Mouse (Mus musculus) G1E (cell line): ENCODE measurements around the gene Pias4. TPM values are rescaled to one million over a fixed set of nuclear protein-coding genes. Genes with fewer than 3 reads are reported as not detected.

Experiments
- ATAC-seq: 2 replicates; pipeline ENCODE4 v1.8.0; 2016; ENCODE audit warnings: mild to moderate bottlenecking; ENCODE audit not compliant: insufficient number of reproducible peaks, poor library complexity, low FRiP score, severe bottlenecking; ENCODE audit errors: extremely low read depth
- DNase-seq: peaks from one replicate; pipeline ENCODE4 v3.0.0; 2012; ENCODE audit warnings: low spot score
- H3K27me3 ChIP-seq: 2 replicates; pipeline ENCODE4 v1.6.1; 2012; ENCODE audit warnings: mild to moderate bottlenecking, low read length, inconsistent platforms; ENCODE audit not compliant: insufficient read depth
- H3K36me3 ChIP-seq: replicated peaks from 2 replicates; pipeline ENCODE3; 2012; ENCODE audit warnings: mild to moderate bottlenecking, inconsistent platforms
- H3K4me1 ChIP-seq: 2 replicates; pipeline ENCODE4 v1.6.1; 2012; ENCODE audit warnings: low read depth, low read length, inconsistent platforms, mixed read lengths; ENCODE audit not compliant: insufficient read depth
- H3K4me3 ChIP-seq: 2 replicates; pipeline ENCODE4 v1.5.1; 2012; ENCODE audit warnings: low read depth, mild to moderate bottlenecking, inconsistent platforms, low read length, moderate library complexity, mixed read lengths
- H3K9me3 ChIP-seq: replicated peaks from 2 replicates; pipeline ENCODE4 v1.6.1; 2012; ENCODE audit warnings: inconsistent platforms
- CTCF ChIP-seq: IDR thresholded peaks from 2 replicates; pipeline ENCODE4 v1.5.1; 2012; ENCODE audit warnings: low read depth, low read length, inconsistent platforms, mixed read lengths
- GATA1 ChIP-seq: IDR thresholded peaks from 2 replicates; pipeline ENCODE4 v1.6.1; 2012; ENCODE audit warnings: borderline replicate concordance, low read length, inconsistent platforms, mixed read lengths
- GATA2 ChIP-seq: IDR thresholded peaks from 2 replicates; pipeline ENCODE4 v1.6.1; 2012; ENCODE audit warnings: low read depth, low read length, inconsistent platforms, borderline replicate concordance
- POLR2AphosphoS5 ChIP-seq: IDR thresholded peaks from 2 replicates; pipeline ENCODE4 v1.6.1; 2012; ENCODE audit warnings: low read depth, low read length, inconsistent platforms; ENCODE audit not compliant: insufficient replicate concordance
- TAL1 ChIP-seq: conservative IDR thresholded peaks from 2 replicates; pipeline ENCODE4 v1.6.1; 2012; ENCODE audit warnings: low read depth, low read length, inconsistent platforms, mixed read lengths
- polyA plus RNA-seq: library from polyadenylated mRNA; stranded (reverse); fragments of >175 nt; gene quantifications from 2 replicates; pipeline ENCODE4 v1.2.3, GENCODE M21; 2012
- total RNA-seq, 2 experiments: library from RNA; stranded (forward) in 1 of 2; stranded (reverse) in 1 of 2; fragments of 200-1000 nt in 1 of 2; fragments of >200 nt in 1 of 2; fragmentation: Nextera tagmentation in 1 of 2; gene quantifications; 2 replicates each; pipeline ENCODE4 v1.2.3; 2014 to 2017

Gene Pias4
- total and polyA plus RNA-seq, 3 experiments, result 21.2 to 62.7 (median 28.6) TPM

DNA sequence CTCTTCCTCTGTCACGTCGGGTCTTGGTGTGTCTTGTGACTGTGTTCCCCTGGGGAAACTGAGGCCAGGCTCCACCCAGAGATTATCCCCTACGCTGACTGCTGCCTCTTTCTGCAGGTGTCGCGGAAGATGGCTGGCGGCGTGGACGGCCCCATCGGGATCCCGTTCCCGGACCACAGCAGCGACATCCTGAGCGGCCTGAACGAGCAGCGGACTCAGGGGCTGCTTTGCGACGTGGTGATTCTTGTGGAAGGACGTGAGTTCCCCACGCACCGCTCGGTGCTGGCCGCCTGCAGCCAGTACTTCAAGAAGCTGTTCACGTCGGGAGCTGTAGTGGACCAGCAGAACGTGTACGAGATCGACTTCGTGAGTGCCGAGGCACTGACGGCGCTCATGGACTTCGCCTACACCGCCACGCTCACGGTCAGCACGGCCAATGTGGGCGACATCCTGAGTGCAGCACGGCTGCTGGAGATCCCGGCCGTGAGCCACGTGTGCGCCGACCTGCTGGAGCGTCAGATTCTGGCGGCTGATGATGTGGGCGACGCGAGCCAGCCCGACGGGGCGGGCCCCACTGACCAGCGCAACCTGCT is 23.8 kb downstream of the Pias4 start:
- peaks cover 93% of the 10 kb centered on the region for H3K4me1 ChIP-seq

DNA sequence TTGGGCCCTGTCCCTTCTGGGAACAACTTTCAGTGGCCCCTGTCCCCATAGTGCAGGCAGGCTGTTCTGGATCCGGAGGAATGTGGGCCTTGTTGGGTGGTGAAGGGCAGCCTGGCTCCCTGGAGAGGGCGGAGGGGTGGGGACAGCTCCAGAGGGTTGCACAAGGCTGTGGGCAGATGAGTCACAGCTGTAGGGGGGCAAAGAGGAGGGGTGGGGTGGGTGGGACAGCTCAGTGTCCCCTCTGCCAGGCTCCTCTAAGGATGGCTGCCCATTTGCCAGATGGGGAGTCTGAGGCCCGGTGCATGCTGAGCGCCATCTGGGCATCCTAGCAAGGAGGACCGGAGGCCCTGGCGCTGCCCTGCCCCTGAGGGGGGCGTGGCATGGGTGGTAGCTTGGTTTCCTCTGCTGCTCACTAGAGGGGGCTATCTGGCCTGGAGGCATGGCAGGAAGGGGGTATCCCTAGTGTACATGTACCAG is 24.5 kb downstream of the Pias4 start:
- Histone ChIP-seq H3K4me1 (peaks cover 94% of the 10 kb centered on the region), H3K9me3 (peaks cover 23% of the 10 kb centered on the region), H3K4me3 (peak overlapping the region; percentile 27; the same call in 1 of the 2 replicates), H3K27me3 (no peaks in the 10 kb centered on the region), H3K36me3 (peaks cover 98% of the 10 kb centered on the region)
- no peak for ATAC-seq
- no peak for DNase-seq
- TF ChIP-seq POLR2AphosphoS5 (no peak), GATA2 (no peak), TAL1 (no peak), GATA1 (no peak), CTCF (no peak)

More for the DNA sequence above, 23.8 kb downstream of the Pias4 start:
- TF ChIP-seq GATA1 (no peak), CTCF (no peak), POLR2AphosphoS5 (no peak)
- Histone ChIP-seq H3K27me3 (no peaks in the 10 kb centered on the region), H3K4me3 (peak overlapping the region; percentile 47; the same call in 1 of the 2 replicates), H3K36me3 (peaks cover 100% of the 10 kb centered on the region), H3K9me3 (peaks cover 23% of the 10 kb centered on the region)
- DNase-seq (no peak), ATAC-seq (no peak)

DNA sequence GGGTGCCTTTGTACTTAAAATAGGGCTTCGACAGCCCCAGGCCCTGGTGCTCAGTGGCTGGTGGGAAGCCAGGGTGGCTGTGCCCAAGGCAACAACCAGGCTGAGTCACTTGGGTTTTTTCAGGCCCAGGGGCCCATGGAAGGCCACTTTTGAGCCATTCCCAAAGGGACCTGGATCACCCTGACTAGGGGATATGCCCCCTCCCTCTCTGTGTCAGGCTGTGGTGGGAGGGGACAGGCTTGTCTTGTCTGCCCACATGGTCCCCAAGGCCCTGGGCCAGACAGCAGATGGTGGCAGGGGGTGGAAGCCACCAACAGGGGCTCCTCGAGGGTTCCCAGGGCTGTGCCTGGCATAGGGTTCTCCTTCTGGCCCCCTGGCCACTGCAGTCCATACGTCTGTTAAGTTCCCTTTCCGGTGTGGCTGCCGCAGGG is 25.2 kb downstream of the Pias4 start:
- H3K27me3 ChIP-seq, result no peaks in the 10 kb centered on the region
- peaks cover 17% of the 10 kb centered on the region for H3K9me3 ChIP-seq
- peaks cover 92% of the 10 kb centered on the region for H3K36me3 ChIP-seq
- DNase-seq (no peak), ATAC-seq (no peak)
- H3K4me3 ChIP-seq, result peak overlapping the region; percentile 79; the same call in 1 of the 2 replicates
- TF ChIP-seq POLR2AphosphoS5 (no peak), GATA2 (no peak)
- H3K4me1 ChIP-seq, result peaks cover 91% of the 10 kb centered on the region

DNA sequence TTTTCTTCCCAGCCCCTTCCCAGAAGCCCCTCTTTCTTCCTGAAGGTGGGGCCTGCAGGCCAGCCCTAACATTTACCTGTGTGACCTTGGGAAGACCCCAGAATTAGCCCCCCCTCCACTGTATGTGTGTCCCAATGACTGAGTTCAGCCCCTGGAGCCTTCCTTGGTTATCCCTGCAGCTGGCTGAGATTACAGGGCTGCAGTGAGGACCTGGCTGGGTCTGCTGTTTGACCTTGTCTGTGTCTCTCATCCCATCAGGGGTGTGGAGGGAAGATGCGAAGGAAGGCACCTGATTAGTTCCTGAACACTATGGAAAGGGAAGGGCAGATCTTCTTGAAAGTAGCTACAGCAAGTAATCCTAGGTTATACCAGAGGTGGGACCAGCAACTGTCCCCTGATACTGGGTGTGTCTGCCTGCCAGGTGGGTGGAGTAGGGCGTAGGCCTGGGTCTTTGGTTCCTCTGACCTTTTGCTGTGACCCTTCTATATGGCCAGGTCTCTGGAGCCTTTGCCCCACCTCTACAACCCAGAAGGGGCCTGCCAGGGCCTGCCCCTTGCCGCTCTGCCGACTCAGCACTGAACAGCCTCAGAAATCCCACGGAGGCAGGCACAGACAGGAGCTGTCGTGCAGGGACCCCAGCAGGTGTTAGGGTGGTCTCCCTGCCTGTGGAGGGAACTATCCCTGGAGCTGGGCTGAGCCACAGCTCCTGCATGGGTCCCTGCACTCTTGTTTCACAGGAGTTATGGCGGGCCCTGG is 26.1 kb downstream of the Pias4 start:
- no peaks in the 10 kb centered on the region for H3K27me3 ChIP-seq
- DNase-seq (no peak), ATAC-seq (no peak)
- peaks cover 11% of the 10 kb centered on the region for H3K9me3 ChIP-seq
- TF ChIP-seq POLR2AphosphoS5 (no peak), CTCF (no peak), GATA1 (no peak), TAL1 (no peak)
- H3K4me1 ChIP-seq, result peaks cover 82% of the 10 kb centered on the region
- peak overlapping the region; percentile 79; the same call in 1 of the 2 replicates for H3K4me3 ChIP-seq
- H3K36me3 ChIP-seq, result peaks cover 82% of the 10 kb centered on the region

DNA sequence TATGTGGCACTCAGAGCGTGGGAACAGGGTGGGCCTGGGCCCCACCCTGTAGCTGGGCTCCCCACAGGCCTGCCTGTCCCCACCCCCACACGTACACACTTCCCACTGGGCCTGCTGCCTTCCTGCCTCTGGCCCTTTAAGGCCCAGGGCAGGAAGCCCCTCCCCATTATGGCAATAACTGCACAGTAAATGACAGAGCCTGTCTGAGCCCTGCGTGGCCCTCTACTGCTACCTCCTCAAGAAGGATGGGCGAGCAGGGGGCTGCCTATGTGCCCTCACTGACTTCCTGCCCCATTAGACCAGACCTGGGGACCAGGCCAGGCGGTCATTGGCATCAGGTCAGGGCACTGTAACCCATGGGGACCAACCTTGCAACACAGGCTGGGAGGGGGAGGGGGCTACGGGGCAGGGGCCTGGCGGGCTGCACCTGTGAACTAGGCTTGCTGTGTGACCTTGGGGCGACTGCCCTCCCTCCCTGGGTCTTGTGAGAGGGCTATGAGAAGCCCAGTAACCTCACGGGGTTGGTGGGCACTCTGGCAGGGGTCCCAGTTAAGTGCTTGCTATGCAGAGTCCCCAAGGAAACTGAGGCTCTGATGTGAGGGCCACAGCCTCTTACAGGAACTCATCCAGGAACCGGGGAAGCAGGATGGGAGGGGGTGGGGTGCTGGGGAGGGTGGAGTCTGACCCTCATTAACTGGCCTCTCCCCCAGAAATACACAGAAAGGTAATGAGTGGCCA is 26.8 kb downstream of the Pias4 start:
- no peak for ATAC-seq
- peak overlapping the region; percentile 79 for H3K4me3 ChIP-seq
- H3K36me3 ChIP-seq, result peaks cover 75% of the 10 kb centered on the region
- DNase-seq, result peak; percentile 37
- TF ChIP-seq TAL1 (no peak), GATA1 (no peak), CTCF (no peak)
- H3K27me3 ChIP-seq, result no peaks in the 10 kb centered on the region
- H3K9me3 ChIP-seq, result peaks cover 11% of the 10 kb centered on the region
- peaks cover 75% of the 10 kb centered on the region for H3K4me1 ChIP-seq

DNA sequence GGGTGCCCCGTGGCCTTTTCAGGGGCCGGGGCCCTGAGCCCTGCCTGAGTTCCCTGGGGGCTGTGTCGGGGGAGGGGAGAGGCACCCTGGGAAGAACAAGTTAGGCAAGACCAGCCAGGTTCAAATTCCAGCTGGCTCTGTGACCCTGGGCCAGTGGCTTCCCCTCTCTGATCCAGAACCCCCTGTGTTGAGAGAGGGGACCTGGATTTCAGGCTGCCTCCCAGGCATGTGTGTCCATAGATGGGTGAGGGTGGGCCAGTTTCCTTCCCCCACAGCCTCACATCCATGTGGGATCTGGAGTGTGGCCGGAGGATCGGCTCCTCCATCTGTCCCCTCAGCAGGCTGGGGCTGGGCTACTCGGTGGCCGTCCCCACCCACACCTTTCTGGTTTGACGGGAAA is 27.7 kb downstream of the Pias4 start:
- peaks cover 75% of the 10 kb centered on the region for H3K4me1 ChIP-seq
- no peak for TF ChIP-seq TAL1
- no peak for TF ChIP-seq CTCF
- no peak for TF ChIP-seq GATA2
- TF ChIP-seq GATA1, result no peak
- no peak for TF ChIP-seq POLR2AphosphoS5
- H3K27me3 ChIP-seq, result no peaks in the 10 kb centered on the region
- H3K36me3 ChIP-seq, result peaks cover 66% of the 10 kb centered on the region
- no peak for DNase-seq
- peak overlapping the region; percentile 79 for H3K4me3 ChIP-seq
- no peak for ATAC-seq
- peaks cover 11% of the 10 kb centered on the region for H3K9me3 ChIP-seq
